Mouse (Mus musculus) embryo, embryonic 10 days (tissue): ENCODE measurements around the gene Pdia4.
A peak's percentile ranks its signal among the peaks of the same experiment; 100 is the strongest.
"Not testable (repeated sequence)": the region's sequence is repeated elsewhere in the genome, so short reads cannot be mapped to it uniquely, and the experiment has no call there.

Experiments used
- DNase-seq: peaks from one replicate; pipeline ENCODE4 v3.0.0-alpha.2; 2015; ENCODE audit warnings: low spot score

Gene Pdia4

GRCm38 (mm10) chr6:47813257-47813878 lies at the start of gene Pdia4:
TSS of gene Pdia4 (minus strand) at chr6:47813430.
- peak; percentile 99 for DNase-seq

GRCm38 (mm10) chr6:47857729-47858128 lies 44.5 kb upstream of the Pdia4 start:
- DNase-seq = not testable (repeated sequence)

- DNase-seq = no peak
These were observed 44.0 kb upstream of the Pdia4 start for GRCm38 (mm10) chr6:47857241-47857640.

GRCm38 (mm10) chr6:47845779-47846178 lies 32.5 kb upstream of the Pdia4 start:
- DNase-seq = no peak

GRCm38 (mm10) chr6:47842337-47842736 lies 29.1 kb upstream of the Pdia4 start:
- no peak for DNase-seq

- DNase-seq = no peak
These were observed 28.6 kb upstream of the Pdia4 start for GRCm38 (mm10) chr6:47841831-47842230.

- no peak for DNase-seq
These were observed 27.8 kb upstream of the Pdia4 start for GRCm38 (mm10) chr6:47841077-47841476.

GRCm38 (mm10) chr6:47837630-47838029 lies 24.4 kb upstream of the Pdia4 start:
- no peak for DNase-seq

- DNase-seq = peak; percentile 80
These were observed 22.8 kb upstream of the Pdia4 start for GRCm38 (mm10) chr6:47835984-47836521.

GRCm38 (mm10) chr6:47835482-47835983 lies 22.3 kb upstream of the Pdia4 start, which contains the start of gene Zfp398:
TSS of gene Zfp398 (plus strand) at chr6:47835661.
- peak; percentile 92 for DNase-seq

GRCm38 (mm10) chr6:47832220-47832619 lies 19.0 kb upstream of the Pdia4 start:
- no peak for DNase-seq

- DNase-seq = peak; percentile 93
These were observed 17.2 kb upstream of the Pdia4 start, which contains the start of gene Zfp786 for GRCm38 (mm10) chr6:47830104-47831078. TSS of gene Zfp786 (minus strand) at chr6:47830867.

GRCm38 (mm10) chr6:47828950-47829349 lies 15.7 kb upstream of the Pdia4 start:
- DNase-seq = peak; percentile 47

GRCm38 (mm10) chr6:47827462-47827861 lies 14.2 kb upstream of the Pdia4 start:
- DNase-seq = no peak

GRCm38 (mm10) chr6:47824241-47824640 lies 11.0 kb upstream of the Pdia4 start:
- DNase-seq = no peak

GRCm38 (mm10) chr6:47821776-47822175 lies 8.5 kb upstream of the Pdia4 start:
- no peak for DNase-seq

GRCm38 (mm10) chr6:47821236-47821635 lies 8.0 kb upstream of the Pdia4 start:
- DNase-seq = no peak

- DNase-seq = no peak
These were observed 6.5 kb upstream of the Pdia4 start for GRCm38 (mm10) chr6:47819626-47820325.

GRCm38 (mm10) chr6:47818721-47819120 lies 5.5 kb upstream of the Pdia4 start:
- DNase-seq = no peak

GRCm38 (mm10) chr6:47816151-47816550 lies 2.9 kb upstream of the Pdia4 start:
- DNase-seq = no peak

GRCm38 (mm10) chr6:47812271-47812915 lies 837 bp downstream of the Pdia4 start:
- DNase-seq = no peak
